Mouse (Mus musculus) cerebellum, adult 11-12 months (tissue): ENCODE data around the gene Pigs.

ENCODE experiments used
- DNase-seq: peaks from one replicate; pipeline ENCODE4 v3.0.0; 2022

The Pigs gene

GRCm38 (mm10) chr11:78327634-78328511 is at the start of gene Pigs:
Pigs (plus strand) TSS chr11:78328415.
- peak; percentile 96 for DNase-seq

- no peak for DNase-seq
Measured at GRCm38 (mm10) chr11:78278853-78279252, 49.4 kb upstream of the Pigs start.

GRCm38 (mm10) chr11:78279586-78279985 is 48.6 kb upstream of the Pigs start:
- DNase-seq, result no peak

GRCm38 (mm10) chr11:78289146-78289763 is 39.0 kb upstream of the Pigs start:
- no peak for DNase-seq

GRCm38 (mm10) chr11:78290654-78291053 is 37.6 kb upstream of the Pigs start, which contains the start of gene BC030499:
BC030499 (plus strand) TSS chr11:78290841.
- no peak for DNase-seq

GRCm38 (mm10) chr11:78294585-78294984 is 33.6 kb upstream of the Pigs start:
- no peak for DNase-seq

GRCm38 (mm10) chr11:78300917-78301316 is 27.3 kb upstream of the Pigs start:
- DNase-seq, result no peak

- peak; percentile 82 for DNase-seq
Measured at GRCm38 (mm10) chr11:78301357-78302084, 26.7 kb upstream of the Pigs start, which contains the start of gene Spag5. Spag5 (plus strand) TSS chr11:78301529.

- no peak for DNase-seq
Measured at GRCm38 (mm10) chr11:78305272-78305671, 22.9 kb upstream of the Pigs start.

- no peak for DNase-seq
Measured at GRCm38 (mm10) chr11:78310861-78311511, 17.2 kb upstream of the Pigs start.

GRCm38 (mm10) chr11:78313662-78314061 is 14.6 kb upstream of the Pigs start:
- no peak for DNase-seq

GRCm38 (mm10) chr11:78318411-78318810 is 9.8 kb upstream of the Pigs start:
- no peak for DNase-seq

- DNase-seq, result peak; percentile 24
Measured at GRCm38 (mm10) chr11:78322076-78322831, 6.0 kb upstream of the Pigs start.

GRCm38 (mm10) chr11:78322860-78323259 is 5.4 kb upstream of the Pigs start, which contains the start of gene Aldoc:
Aldoc (plus strand) TSS chr11:78322968.
- peak; percentile 96 for DNase-seq

- DNase-seq, result peak; percentile 69
Measured at GRCm38 (mm10) chr11:78324000-78324785, 4.0 kb upstream of the Pigs start.

GRCm38 (mm10) chr11:78324965-78325364 is 3.2 kb upstream of the Pigs start:
- peak; percentile 46 for DNase-seq

GRCm38 (mm10) chr11:78327215-78327614 is 1.0 kb upstream of the Pigs start:
- DNase-seq, result no peak

GRCm38 (mm10) chr11:78328512-78329056 is 369 bp downstream of the Pigs start:
- no peak for DNase-seq

- DNase-seq, result no peak
Measured at GRCm38 (mm10) chr11:78332676-78333075, 4.5 kb downstream of the Pigs start.

- no peak for DNase-seq
Measured at GRCm38 (mm10) chr11:78333992-78334391, 5.8 kb downstream of the Pigs start.

- no peak for DNase-seq
Measured at GRCm38 (mm10) chr11:78337040-78337439, 8.8 kb downstream of the Pigs start.
